Mouse (Mus musculus): ENCODE measurements at regions not wholly inside any gene's neighbourhood (a gene's known extent, or its start where the extent isn't known, plus 50 kb on each side); places are given as distances from the start of the nearest gene placed in this dataset.
"Not testable (repeated sequence)": the region's sequence is repeated elsewhere in the genome, so short reads cannot be mapped to it uniquely, and the experiment has no call there.

DNA sequence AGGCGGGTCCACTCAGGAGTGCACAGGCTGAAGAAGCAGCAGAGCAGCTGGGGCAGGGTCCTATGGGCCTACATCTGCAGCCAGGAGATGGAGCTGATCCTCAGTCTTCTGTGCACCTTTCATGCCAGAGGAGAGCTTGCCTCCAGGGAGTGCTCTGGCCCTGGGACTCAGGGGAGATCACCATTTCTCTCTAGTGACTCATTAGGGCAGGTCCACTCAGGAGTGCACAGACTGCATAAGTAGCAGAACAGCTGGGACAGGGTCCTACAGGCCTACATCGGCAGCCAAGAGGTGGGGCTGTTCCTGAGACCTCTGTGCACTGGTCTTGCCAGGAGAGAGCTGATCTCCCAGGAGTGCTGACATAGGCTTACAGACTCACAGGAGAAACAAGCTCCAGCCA, 159.4 kb upstream of the Gm21897 start:
- no peak for DNase-seq (ENCODE audit: low read depth, low spot score)

DNA sequence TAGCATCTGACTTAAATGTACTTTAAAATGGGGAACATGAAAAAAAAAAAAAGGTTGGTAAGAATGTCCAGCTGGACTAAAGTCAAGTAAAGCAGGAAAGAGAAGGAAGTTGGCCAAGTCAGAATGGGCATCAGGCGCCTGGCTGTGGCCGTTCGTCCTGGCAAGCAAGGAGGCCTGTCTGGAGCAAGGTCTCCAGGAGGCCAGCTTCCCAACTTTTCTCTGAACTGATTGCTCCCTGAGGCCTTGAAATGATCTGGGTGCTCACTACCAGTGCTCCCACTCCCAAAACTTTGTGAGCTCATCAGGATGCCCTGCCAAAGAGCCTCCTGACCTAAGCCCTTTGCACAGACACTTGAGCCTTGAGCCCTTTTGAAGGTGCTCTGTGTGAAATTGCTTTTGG, 141.7 kb upstream of the Gm21897 start:
- no peak for DNase-seq (ENCODE audit: low read depth, low spot score)

DNA sequence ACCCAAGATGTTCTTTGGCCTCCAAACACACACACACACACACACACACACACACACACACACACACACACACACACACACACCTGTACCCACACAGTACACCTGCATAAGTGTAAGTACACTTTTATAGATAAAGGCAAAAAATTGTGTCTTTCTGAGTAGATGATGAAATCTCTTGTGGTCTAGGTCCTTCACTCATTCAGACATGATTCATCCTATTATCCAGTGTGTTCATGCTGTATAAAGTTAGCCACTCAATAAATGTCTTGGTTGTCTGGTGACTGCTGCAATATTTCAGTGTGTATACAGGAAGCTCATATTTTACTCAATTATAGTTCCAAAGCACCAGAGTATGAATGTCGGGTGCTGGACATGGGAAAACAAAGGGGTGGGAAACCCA, 131.5 kb upstream of the Gm21897 start:
- DNase-seq (ENCODE audit: low read depth, low spot score) = no peak

DNA sequence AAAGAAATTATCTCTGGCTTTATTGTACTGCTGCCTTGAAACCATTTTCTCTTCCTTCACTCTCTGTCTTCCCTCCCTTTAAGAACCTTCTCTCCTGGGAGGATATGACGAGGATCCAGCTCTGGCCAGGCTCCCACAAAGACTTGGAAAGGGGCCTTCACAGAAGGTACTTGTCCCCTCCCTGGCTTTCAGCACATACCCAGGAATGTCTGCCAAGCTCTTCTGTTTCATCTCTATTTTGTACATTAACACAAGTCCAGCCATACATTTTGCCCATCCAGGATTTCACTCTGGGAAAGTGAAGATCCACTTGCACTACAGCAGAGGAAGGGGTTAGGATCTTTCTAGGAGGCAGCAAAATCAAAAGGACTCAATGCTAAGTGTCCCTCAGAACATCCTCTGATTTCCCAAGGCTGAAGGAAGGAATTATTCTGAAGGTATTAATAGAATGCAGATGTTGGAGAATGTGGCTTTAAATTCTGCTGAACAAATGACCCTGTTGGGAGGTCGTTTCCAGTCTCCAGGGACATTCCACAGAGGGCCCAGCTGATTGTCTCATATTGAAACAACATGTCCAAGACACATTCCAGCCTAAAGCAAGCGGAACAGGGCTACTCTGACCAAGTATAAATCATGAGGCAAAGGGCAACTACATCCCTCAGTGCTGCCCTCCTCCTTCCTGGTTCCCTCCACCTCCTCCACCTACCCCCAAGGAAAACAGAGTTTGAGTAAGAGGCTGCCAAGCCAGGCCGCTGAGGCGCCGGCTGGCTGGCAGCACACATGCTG, 122.1 kb upstream of the Gm21897 start:
- no peak for DNase-seq (ENCODE audit: low read depth, low spot score)

DNA sequence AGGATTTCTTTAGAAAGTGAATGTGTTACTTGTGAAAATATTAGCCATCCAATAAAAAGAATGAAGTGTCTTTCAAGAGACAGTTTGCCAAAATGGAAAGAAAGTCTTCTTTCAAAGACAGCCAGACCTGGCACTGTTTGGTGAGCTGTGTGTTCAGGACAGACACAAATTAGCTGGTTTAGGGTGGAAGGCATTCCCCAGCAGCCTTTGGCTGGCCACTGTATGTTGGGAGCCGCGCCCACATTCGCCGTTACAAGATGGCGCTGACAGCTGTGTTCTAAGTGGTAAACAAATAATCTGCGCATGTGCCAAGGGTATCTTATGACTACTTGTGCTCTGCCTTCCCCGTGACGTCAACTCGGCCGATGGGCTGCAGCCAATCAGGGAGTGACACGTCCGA, 121.3 kb upstream of the Gm21897 start:
- not testable (repeated sequence) for DNase-seq (ENCODE audit: low read depth, low spot score)

DNA sequence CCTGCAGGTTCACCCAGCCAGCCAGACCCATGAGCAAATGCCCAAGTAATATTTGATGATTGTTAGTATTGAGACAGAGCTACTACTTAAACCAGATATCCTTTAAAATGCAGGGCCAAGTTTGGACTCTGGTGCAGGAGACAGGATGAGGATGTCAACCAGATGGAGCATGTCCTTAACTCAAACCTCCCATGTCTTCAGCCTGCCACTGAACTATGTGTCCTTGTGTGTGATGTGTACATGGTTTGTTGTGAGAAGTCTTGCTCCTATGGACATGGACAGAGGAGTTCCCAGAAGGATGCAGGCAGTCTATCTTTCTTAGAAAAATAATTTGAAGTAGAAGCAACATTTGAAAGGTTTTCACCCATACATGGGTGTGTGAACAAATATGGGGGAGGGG, 120.4 kb upstream of the Gm21897 start:
- no peak for DNase-seq (ENCODE audit: low read depth, low spot score)

DNA sequence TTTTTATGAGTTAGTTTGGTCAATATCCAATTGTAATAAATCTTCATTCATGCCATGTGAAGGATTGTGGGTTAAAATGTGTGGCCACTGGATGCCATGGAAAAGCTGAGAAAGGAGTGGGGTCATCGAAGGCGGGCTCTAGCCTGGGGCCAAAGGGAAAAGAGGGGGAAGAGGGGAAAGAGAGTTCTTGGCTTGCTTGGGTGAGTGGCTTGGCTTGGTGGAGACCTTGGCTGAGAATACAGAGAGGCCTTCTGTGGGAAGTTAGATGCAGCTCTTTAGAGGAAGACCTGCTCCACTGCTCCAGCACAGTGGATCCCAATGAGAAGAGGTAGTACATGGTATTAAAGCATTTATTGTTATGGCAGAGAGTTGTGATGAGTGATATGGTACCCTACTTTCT, 101.3 kb upstream of the Gm21897 start:
- no peak for DNase-seq (ENCODE audit: low read depth, low spot score)

DNA sequence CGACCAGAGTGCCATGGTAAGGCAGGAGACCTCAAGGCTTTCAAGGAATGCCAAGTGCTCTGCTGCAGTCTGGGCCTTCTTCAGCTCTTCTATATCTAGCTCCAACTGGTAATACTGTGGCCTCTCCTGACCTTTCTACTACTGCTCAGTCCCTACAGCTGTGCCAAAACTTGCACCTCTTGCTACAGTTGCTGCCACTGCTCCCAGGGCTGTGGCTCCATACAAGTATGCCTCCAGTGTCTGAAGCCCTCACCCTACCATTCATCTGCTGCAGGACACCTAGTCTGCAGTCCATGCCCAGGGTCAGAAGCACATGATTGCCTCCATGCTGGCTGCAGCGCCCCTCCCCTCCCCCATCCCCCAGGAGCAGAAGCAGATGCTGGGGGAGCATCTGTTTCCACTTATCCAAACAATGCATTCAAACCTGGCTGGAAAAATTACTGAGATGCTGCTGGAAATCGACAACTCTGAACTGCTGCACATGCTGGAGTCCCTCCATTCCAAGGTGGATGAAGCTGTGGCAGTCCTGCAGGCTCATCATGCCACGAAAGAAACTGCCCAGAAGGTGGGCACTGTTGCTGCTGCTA, 96.2 kb upstream of the Gm21897 start:
- no peak for DNase-seq (ENCODE audit: low read depth, low spot score)

DNA sequence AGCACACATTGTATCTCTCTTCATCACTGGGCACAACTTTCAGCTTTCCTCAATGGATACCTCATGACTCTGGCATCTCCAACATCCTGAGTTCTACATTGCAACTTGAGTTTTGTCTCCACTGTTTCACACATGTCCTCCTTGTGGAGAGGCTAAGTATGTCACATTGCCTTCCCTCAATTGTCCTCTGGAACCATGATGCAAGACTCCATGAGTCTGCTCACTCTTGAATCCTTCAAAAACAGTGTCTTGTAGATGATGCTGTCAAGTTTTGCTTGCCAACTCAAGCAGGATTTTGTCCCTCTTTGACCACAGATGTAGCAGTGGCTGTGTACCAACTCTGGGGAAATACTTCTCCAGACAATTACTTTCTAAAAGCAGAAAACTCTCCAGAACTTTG, 79.4 kb upstream of the Gm21897 start:
- DNase-seq (ENCODE audit: low read depth, low spot score) = no peak

DNA sequence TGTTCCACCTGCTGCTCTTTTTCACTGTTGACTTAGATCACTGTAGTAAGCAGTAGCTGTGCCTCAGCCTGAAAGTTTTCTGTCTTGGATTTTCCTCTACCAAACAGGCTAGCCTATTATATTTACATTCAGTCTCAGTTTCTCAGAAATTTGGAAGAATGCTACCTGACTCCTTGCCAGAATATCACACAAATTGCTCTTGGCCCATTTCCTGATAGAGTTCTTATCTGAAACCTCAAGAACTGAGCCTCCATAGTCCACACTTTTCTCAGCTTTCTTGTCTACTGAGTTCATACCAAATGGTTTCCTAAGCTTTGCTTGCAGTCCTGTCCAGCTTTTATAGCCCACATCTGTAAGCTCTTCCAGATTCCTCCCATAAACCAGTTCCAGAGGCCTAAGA, 78.8 kb upstream of the Gm21897 start:
- DNase-seq (ENCODE audit: low read depth, low spot score) = no peak

DNA sequence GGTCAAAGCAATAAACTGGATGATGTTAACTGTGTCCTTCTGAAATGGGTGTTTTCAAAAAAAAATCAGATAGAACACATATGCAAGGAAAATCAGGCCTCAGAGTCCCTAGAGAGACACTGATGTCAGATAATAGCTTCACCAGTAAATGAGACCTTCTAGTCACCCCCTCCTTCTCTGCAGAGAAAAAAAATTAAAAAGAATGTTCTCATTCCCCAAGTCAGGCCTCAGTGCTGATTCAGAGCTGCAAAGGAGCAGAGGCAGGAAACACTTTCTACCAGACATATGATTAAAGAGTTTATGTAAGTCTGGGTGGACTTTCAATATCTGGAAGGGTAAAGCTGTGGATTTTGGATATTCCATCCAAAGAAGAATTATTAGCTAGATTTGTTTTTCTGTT, 67.1 kb upstream of the Gm21897 start:
- DNase-seq (ENCODE audit: low read depth, low spot score) = no peak

DNA sequence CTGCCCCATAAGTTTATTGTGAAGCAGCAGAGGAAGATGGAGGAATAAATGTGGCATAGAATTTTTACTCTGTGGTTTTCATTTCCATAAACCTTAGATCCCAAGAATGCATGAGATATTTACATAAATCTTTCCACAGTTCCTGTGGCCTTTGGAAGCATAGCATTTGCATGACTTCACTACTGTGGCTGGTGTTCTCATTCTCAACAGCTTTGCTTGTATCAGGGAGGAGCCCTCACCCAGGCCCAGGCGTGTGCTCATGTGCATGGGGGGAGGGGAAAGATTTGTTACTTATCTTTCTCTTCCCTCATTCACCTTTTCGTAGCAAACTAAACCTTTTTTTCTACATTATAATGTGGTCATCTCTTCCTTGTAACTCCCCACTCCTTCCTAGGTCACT, 65.6 kb upstream of the Gm21897 start:
- no peak for DNase-seq (ENCODE audit: low read depth, low spot score)

DNA sequence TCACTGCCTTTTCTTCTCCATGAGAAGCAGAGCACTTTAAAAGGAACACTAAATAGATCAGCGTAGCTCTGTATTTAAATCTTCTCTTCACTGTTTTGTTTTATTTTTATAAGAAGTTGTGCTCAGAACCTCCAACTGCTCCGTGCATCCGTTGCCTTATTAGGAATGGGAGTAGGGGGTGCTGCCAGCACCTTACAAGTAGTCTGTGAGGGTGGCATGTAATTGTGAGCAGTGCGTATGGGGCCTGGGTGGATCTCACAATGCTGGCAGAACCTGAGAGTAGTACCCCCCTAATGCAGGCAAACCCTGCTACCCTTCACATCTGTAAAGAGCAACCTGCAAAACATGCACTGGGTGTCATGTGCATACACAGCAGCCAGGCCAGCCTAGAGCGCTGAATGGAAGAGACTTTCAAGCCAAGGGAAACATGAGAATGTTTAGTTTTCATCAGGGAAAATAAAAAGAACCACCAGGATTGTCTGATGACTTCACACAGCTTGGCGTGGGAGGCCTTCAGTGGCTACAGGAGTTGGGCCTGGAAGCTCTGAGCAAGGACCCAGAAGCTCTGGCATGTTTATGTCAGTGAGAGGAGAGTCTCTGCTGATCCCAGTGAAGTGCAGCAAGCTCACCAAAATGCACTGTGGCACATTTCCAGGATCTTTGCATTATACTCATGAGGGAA, 64.5 kb upstream of the Gm21897 start:
- no peak for DNase-seq (ENCODE audit: low read depth, low spot score)

DNA sequence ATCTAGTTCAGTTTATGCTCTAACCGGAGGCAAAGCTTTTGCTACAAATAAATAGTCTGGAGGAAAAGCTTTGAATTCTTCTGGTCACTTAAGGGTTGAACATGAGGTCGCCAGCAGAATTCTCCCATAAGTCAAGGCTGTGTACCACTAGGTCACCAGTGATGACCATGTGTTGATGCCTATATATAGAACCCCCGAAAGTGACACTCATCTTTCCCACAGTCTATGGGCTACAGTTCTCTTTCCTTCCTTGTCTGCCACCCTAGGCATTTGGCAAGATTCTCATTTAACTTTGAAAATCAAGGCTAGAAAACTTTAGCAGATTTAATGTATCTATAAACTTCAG, 63.9 kb upstream of the Gm21897 start:
- no peak for DNase-seq (ENCODE audit: low read depth, low spot score)

DNA sequence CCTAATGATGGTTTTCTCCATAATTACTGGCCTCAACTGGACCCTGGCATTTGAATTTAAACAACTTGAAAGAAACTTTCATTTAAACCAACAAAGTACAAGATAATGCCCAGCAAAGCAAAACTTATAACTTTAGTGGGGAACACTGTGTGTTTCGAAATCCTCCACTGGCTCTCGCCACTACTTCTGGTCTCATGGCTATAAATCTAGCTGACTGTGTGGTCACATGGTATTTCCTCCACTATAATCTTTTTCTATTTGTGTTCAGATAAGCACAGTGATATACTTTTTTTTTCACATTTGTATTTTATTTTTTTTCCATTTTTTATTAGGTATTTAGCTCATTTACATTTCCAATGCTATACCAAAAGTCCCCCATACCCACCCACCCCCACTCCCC, 62.6 kb upstream of the Gm21897 start:
- DNase-seq (ENCODE audit: low read depth, low spot score) = no peak

DNA sequence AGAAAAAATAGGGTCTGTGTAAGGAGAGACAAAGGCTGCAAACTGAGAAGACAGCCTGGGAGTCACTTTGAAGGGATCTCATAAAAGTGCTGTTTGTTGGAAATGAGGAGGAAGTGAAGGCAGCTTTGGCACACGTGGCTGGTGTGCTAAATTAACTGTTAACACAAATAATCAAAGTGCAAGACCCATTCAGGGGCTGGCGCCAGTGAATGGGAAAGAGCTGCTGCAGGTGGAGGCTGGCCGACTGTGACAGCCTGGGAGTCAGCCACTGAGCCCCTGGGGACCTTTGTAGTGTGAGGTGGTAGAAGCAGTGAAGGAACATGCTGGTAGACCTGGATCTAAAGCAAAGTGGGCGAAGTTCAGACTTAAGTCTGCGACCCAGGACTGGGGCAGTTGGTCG, 57.8 kb upstream of the Gm21897 start:
- no peak for DNase-seq (ENCODE audit: low read depth, low spot score)

DNA sequence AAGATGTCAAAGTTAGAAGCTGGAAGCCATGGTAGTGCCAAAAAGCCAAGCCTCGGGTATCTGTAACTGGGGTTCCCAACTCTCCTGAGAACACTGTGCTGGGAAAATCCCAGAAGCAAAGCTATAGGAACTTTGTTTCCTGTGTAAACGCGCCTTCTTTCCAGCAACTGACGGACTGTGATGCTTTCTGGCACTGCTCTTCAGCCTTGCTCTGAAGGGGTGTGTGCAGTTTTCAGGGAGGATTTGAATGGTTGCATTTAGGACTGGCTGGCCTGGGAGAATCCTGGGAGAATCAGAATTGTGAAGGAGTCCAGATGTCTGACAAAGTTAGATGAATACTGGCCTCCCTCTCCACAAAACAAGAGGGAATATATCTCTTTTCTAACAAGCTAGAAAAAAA, 57.2 kb upstream of the Gm21897 start:
- no peak for DNase-seq (ENCODE audit: low read depth, low spot score)
